ENCODE assay signal across 9 mouse cellular contexts in genomic region chr1:75248041-75248772, GRCm38 (mm10). TPM values are rescaled to one million over a fixed set of nuclear protein-coding genes. Genes with fewer than 3 reads are reported as not detected.
DNase-seq lines count a peak whose midpoint lies in the region; ATAC-seq and TF ChIP-seq lines count a peak whose summit lies in the region.
"Had no signal": no experiment of that assay in that cellular context is flagged by ENCODE, and none has a peak within 500 bp of the region (broad histone marks: within the 10 kb centered on the region; RNA-seq: fewer than 3 reads in every experiment).

No protein-coding gene starts in this region.

- no peaks in the 10 kb centered on the region; the same call in 1 of the 2 replicates for H3K27me3 ChIP-seq in midbrain, embryonic 11.5 days (ENCODE audit: control insufficient read depth, insufficient read depth, low read length)
- no peaks in the 10 kb centered on the region for H3K27me3 ChIP-seq in midbrain, postnatal 0 days (ENCODE audit: insufficient read depth, low read length)
- H3K27me3 ChIP-seq in liver, embryonic 12.5 days (replicated peaks) = peaks cover 10% of the 10 kb centered on the region

- no peak overlapping the region for H3K27ac ChIP-seq in midbrain, embryonic 11.5 days (ENCODE audit: low read depth, low read length)
- H3K27ac ChIP-seq in midbrain, postnatal 0 days (ENCODE audit: low read depth, low read length) = no peak overlapping the region
- H3K27ac ChIP-seq in liver, embryonic 12.5 days = peak overlapping the region; percentile 23; the same call in 1 of the 2 replicates

- peak; percentile 64 for DNase-seq in cerebellum, adult 11-12 months
- no peak for DNase-seq in cerebellum, postnatal 4 days (ENCODE audit: low spot score in 2 of 2)
- DNase-seq in midbrain, embryonic 11.5 days (ENCODE audit: low spot score, missing footprints) = peak; percentile 84
- no peak for DNase-seq in midbrain, postnatal 0 days (ENCODE audit: low spot score)
- peak; percentile 68 for DNase-seq in heart, adult 8-10 months (ENCODE audit: low spot score)
- no peak for DNase-seq in spleen, postnatal 14 days (ENCODE audit: low spot score in 2 of 2)
- no peak for DNase-seq in embryo, embryonic 10.5 days (ENCODE audit: low spot score)

- no peak overlapping the region for H3K9ac ChIP-seq in midbrain, embryonic 11.5 days (ENCODE audit: low read length)
- no peak overlapping the region for H3K9ac ChIP-seq in midbrain, postnatal 0 days (replicated peaks; ENCODE audit: low read length, poor library complexity, severe bottlenecking)
- 0 out of 2 replicates have a peak overlapping the region, but pooled peaks have one; percentile 2 for H3K9ac ChIP-seq in liver, embryonic 12.5 days

- no peak overlapping the region for H3K4me3 ChIP-seq in midbrain, embryonic 11.5 days (ENCODE audit: low read depth, low read length)
- no peak overlapping the region for H3K4me3 ChIP-seq in midbrain, postnatal 0 days (ENCODE audit: low read depth, low read length)
- H3K4me3 ChIP-seq in liver, embryonic 12.5 days = no peak overlapping the region

- H3K4me1 ChIP-seq in midbrain, embryonic 11.5 days (ENCODE audit: control insufficient read depth, insufficient read depth, low read length) = no peaks in the 10 kb centered on the region
- no peaks in the 10 kb centered on the region for H3K4me1 ChIP-seq in midbrain, postnatal 0 days (ENCODE audit: insufficient read depth, low read length)
- peaks cover 37% of the 10 kb centered on the region for H3K4me1 ChIP-seq in liver, embryonic 12.5 days

- 65% methylated on average over 9 of the region's 9 CpGs for WGBS in midbrain, embryonic 11.5 days
- 58% methylated on average over 9 of the region's 9 CpGs for WGBS in midbrain, postnatal 0 days
- 58% methylated on average over 9 of the region's 9 CpGs for WGBS in liver, embryonic 12.5 days (ENCODE audit: insufficient replicate concordance)

- TF ChIP-seq CTCF in midbrain, postnatal 0 days (IDR thresholded peaks at IDR 0.05) = no peak

- ATAC-seq in midbrain, embryonic 11.5 days (ENCODE audit: low FRiP score) = no peak
- ATAC-seq in midbrain, postnatal 0 days (ENCODE audit: low FRiP score) = no peak
- no peak for ATAC-seq in liver, embryonic 12.5 days

- H3K4me2 ChIP-seq in midbrain, embryonic 11.5 days = no peak overlapping the region
- no peak overlapping the region for H3K4me2 ChIP-seq in midbrain, postnatal 0 days (ENCODE audit: low read depth, low read length, poor library complexity, severe bottlenecking)
- no peak overlapping the region for H3K4me2 ChIP-seq in liver, embryonic 12.5 days

- 0 out of 2 replicates have a peak, but pooled peaks cover 2% of the 10 kb centered on the region for H3K36me3 ChIP-seq in midbrain, embryonic 11.5 days (ENCODE audit: control insufficient read depth, insufficient read depth, low read length)
- peaks cover 10% of the 10 kb centered on the region for H3K36me3 ChIP-seq in midbrain, postnatal 0 days (ENCODE audit: insufficient read depth, low read length)
- H3K36me3 ChIP-seq in liver, embryonic 12.5 days = peaks cover 10% of the 10 kb centered on the region

- no peaks in the 10 kb centered on the region for H3K9me3 ChIP-seq in midbrain, embryonic 11.5 days (ENCODE audit: control insufficient read depth, low read length)
- H3K9me3 ChIP-seq in midbrain, postnatal 0 days (ENCODE audit: low read length) = no peaks in the 10 kb centered on the region
- no peaks in the 10 kb centered on the region for H3K9me3 ChIP-seq in liver, embryonic 12.5 days (replicated peaks)

RNA-seq across cellular contexts. Expression of gene Dnajb2, which starts 12.0 kb away (rescaled TPM):
- 15.9 and 18.1 TPM in 2 replicates for polyA plus RNA-seq in midbrain, embryonic 11.5 days (2014; fragmentation: Nextera tagmentation; extraction: Ambion mirVana)
- total RNA-seq in midbrain, postnatal 0 days (2014; rRNA removed) = 43.6 and 46.7 TPM in 2 replicates
- 61.7 and 65.1 TPM in 2 replicates for polyA plus RNA-seq in midbrain, postnatal 0 days (2015; fragmentation: Nextera tagmentation; extraction: Ambion mirVana)
- 100 to 1,000 TPM; 102 to 135 (median 117) TPM for total RNA-seq in heart, adult 8-10 months (2022)
- 27.2 and 27.8 TPM in 2 replicates for polyA plus RNA-seq in liver, embryonic 12.5 days (2016; fragmentation: Nextera tagmentation; extraction: Ambion mirVana)

RNA-seq across cellular contexts. Expression of gene Ptprn, which starts 16.1 kb away (rescaled TPM):
- polyA plus RNA-seq in midbrain, embryonic 11.5 days (2014; fragmentation: Nextera tagmentation; extraction: Ambion mirVana) = 4.2 and 4.4 TPM in 2 replicates
- 116 and 127 TPM in 2 replicates for total RNA-seq in midbrain, postnatal 0 days (2014; rRNA removed)
- 51.4 and 52.2 TPM in 2 replicates for polyA plus RNA-seq in midbrain, postnatal 0 days (2015; fragmentation: Nextera tagmentation; extraction: Ambion mirVana)
- 1 to 10 TPM; 1.4 to 3.2 (median 1.8) TPM for total RNA-seq in heart, adult 8-10 months (2022)
- 0.79 and 0.82 TPM in 2 replicates for polyA plus RNA-seq in liver, embryonic 12.5 days (2016; fragmentation: Nextera tagmentation; extraction: Ambion mirVana)

RNA-seq across cellular contexts. Expression of gene A630095N17Rik, which starts 16.3 kb away (rescaled TPM):
- polyA plus RNA-seq in midbrain, embryonic 11.5 days (2014; fragmentation: Nextera tagmentation; extraction: Ambion mirVana) = not detected in 2 replicates
- not detected in 2 replicates for total RNA-seq in midbrain, postnatal 0 days (2014; rRNA removed)
- not detected in 2 replicates for polyA plus RNA-seq in midbrain, postnatal 0 days (2015; fragmentation: Nextera tagmentation; extraction: Ambion mirVana)
- not detected for total RNA-seq in heart, adult 8-10 months (2022)
- not detected in 2 replicates for polyA plus RNA-seq in liver, embryonic 12.5 days (2016; fragmentation: Nextera tagmentation; extraction: Ambion mirVana)
- polyA plus RNA-seq: neural tube, embryonic 11.5 days had no signal

RNA-seq across cellular contexts. Expression of gene Tuba4a, which starts 28.5 kb away (rescaled TPM):
- polyA plus RNA-seq in midbrain, embryonic 11.5 days (2014; fragmentation: Nextera tagmentation; extraction: Ambion mirVana) = 7.9 and 9.6 TPM in 2 replicates
- total RNA-seq in midbrain, postnatal 0 days (2014; rRNA removed) = 99.2 and 165 TPM in 2 replicates
- polyA plus RNA-seq in midbrain, postnatal 0 days (2015; fragmentation: Nextera tagmentation; extraction: Ambion mirVana) = 87.0 and 115 TPM in 2 replicates
- total RNA-seq in heart, adult 8-10 months (2022) = 1,000 to 10,000 TPM in 1 of 4 experiments, 100 to 1,000 TPM in 3; 786 to 1,317 (median 908) TPM
- 465 and 490 TPM in 2 replicates for polyA plus RNA-seq in liver, embryonic 12.5 days (2016; fragmentation: Nextera tagmentation; extraction: Ambion mirVana)

RNA-seq across cellular contexts. Expression of gene Resp18, which starts 30.0 kb away (rescaled TPM):
- polyA plus RNA-seq in midbrain, embryonic 11.5 days (2014; fragmentation: Nextera tagmentation; extraction: Ambion mirVana) = 28.5 and 34.8 TPM in 2 replicates
- 302 and 332 TPM in 2 replicates for total RNA-seq in midbrain, postnatal 0 days (2014; rRNA removed)
- polyA plus RNA-seq in midbrain, postnatal 0 days (2015; fragmentation: Nextera tagmentation; extraction: Ambion mirVana) = 409 and 416 TPM in 2 replicates
- total RNA-seq in heart, adult 8-10 months (2022) = not detected
- polyA plus RNA-seq in liver, embryonic 12.5 days (2016; fragmentation: Nextera tagmentation; extraction: Ambion mirVana) = 0.32 TPM in 1 of 2 replicates, not detected in the other

Comparison
In these comparisons a context has a peak if more than half of its experiments do, and no peak if none do; other contexts are left out.
1. DNase-seq: peak in cerebellum, adult 11-12 months (single experiment), midbrain, embryonic 11.5 days (single experiment) and heart, adult 8-10 months (single experiment); none in cerebellum, postnatal 4 days (0 of 2), midbrain, postnatal 0 days (single experiment), spleen, postnatal 14 days (0 of 2) and embryo, embryonic 10.5 days (single experiment).